Mouse (Mus musculus): Measurements from ENCODE around the gene Rxfp4. TPM values are rescaled to one million over a fixed set of nuclear protein-coding genes. Genes with fewer than 3 reads are reported as not detected.

The Rxfp4 gene
- polyA plus RNA-seq, 1 experiment from 2014 or later = not detected

DNA sequence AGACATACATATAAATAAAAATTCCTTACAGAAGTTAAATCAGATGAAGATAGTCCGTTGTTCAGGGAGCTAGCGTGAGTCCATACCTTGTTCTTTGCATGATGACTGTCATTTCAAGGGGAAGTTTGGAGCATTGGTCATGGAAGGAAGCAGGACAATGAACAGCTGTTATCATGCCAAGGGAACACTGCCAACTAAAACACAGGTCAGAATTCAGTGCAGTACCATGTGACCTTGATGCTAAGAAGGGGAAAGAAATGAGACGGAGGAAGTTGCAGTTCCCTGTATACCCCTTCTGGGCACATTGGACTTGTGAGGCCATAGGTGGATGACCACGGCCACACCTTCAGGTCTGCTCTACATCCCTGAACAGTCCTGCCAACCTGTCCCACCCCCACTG is 1.7 kb upstream of the Rxfp4 start:
- Histone ChIP-seq H3K4me3 (ENCODE audit: low read depth, low read length) (no peak overlapping the region), H3K4me1 (replicated peaks; ENCODE audit: control insufficient read depth, insufficient read depth, low read length) (no peaks in the 10 kb centered on the region), H3K27me3 (replicated peaks; ENCODE audit: control insufficient read depth, insufficient read depth, low read length) (no peaks in the 10 kb centered on the region), H3K4me2 (replicated peaks; ENCODE audit: low read depth) (no peak overlapping the region), H3K27ac (ENCODE audit: low read depth, low read length) (no peak overlapping the region), H3K9me3 (ENCODE audit: control insufficient read depth) (no peaks in the 10 kb centered on the region), H3K36me3 (ENCODE audit: control insufficient read depth, insufficient read depth) (no peaks in the 10 kb centered on the region), H3K9ac (ENCODE audit: low read depth, low read length) (no peak overlapping the region)
- ATAC-seq = no peak
- WGBS = 69% methylated on average over 4 of the region's 4 CpGs
- no peak for TF ChIP-seq CTCF (IDR thresholded peaks at IDR 0.05; ENCODE audit: low read depth)

- TF ChIP-seq CTCF (IDR thresholded peaks at IDR 0.05; ENCODE audit: low read depth) = no peak
- Histone ChIP-seq H3K27me3 (replicated peaks; ENCODE audit: control insufficient read depth, insufficient read depth, low read length) (no peaks in the 10 kb centered on the region), H3K27ac (ENCODE audit: low read depth, low read length) (no peak overlapping the region), H3K4me2 (replicated peaks; ENCODE audit: low read depth) (no peak overlapping the region), H3K9ac (ENCODE audit: low read depth, low read length) (no peak overlapping the region), H3K36me3 (ENCODE audit: control insufficient read depth, insufficient read depth) (no peaks in the 10 kb centered on the region), H3K4me3 (ENCODE audit: low read depth, low read length) (no peak overlapping the region), H3K9me3 (ENCODE audit: control insufficient read depth) (no peaks in the 10 kb centered on the region), H3K4me1 (replicated peaks; ENCODE audit: control insufficient read depth, insufficient read depth, low read length) (no peaks in the 10 kb centered on the region)
- WGBS = 59% methylated on average over 6 of the region's 6 CpGs
- no peak for ATAC-seq
Measured at GRCm38 (mm10) chr3:88653516-88654370, 801 bp upstream of the Rxfp4 start.

- no peak for ATAC-seq
- Histone ChIP-seq H3K9ac (ENCODE audit: low read depth, low read length) (no peak overlapping the region), H3K4me3 (ENCODE audit: low read depth, low read length) (no peak overlapping the region), H3K27me3 (replicated peaks; ENCODE audit: control insufficient read depth, insufficient read depth, low read length) (no peaks in the 10 kb centered on the region), H3K9me3 (ENCODE audit: control insufficient read depth) (no peaks in the 10 kb centered on the region), H3K4me2 (replicated peaks; ENCODE audit: low read depth) (no peak overlapping the region), H3K27ac (ENCODE audit: low read depth, low read length) (no peak overlapping the region), H3K4me1 (replicated peaks; ENCODE audit: control insufficient read depth, insufficient read depth, low read length) (no peaks in the 10 kb centered on the region), H3K36me3 (ENCODE audit: control insufficient read depth, insufficient read depth) (peaks cover 16% of the 10 kb centered on the region)
- TF ChIP-seq CTCF (IDR thresholded peaks at IDR 0.05; ENCODE audit: low read depth) = no peak
- 65% methylated on average over 18 of the region's 18 CpGs for WGBS
Measured at GRCm38 (mm10) chr3:88651669-88652618, 998 bp downstream of the Rxfp4 start.

- no peak overlapping the region for H3K4me2 ChIP-seq (replicated peaks; ENCODE audit: low read depth)
- H3K4me1 ChIP-seq (replicated peaks; ENCODE audit: control insufficient read depth, insufficient read depth, low read length) = no peaks in the 10 kb centered on the region
- no peaks in the 10 kb centered on the region for H3K27me3 ChIP-seq (replicated peaks; ENCODE audit: control insufficient read depth, insufficient read depth, low read length)
- peaks cover 26% of the 10 kb centered on the region for H3K36me3 ChIP-seq (ENCODE audit: control insufficient read depth, insufficient read depth)
- no peak for ATAC-seq
- H3K9me3 ChIP-seq (ENCODE audit: control insufficient read depth) = no peaks in the 10 kb centered on the region
- no peak overlapping the region for H3K9ac ChIP-seq (ENCODE audit: low read depth, low read length)
- 67% methylated on average over 13 of the region's 13 CpGs for WGBS
- no peak overlapping the region for H3K27ac ChIP-seq (ENCODE audit: low read depth, low read length)
- H3K4me3 ChIP-seq (ENCODE audit: low read depth, low read length) = no peak overlapping the region
- TF ChIP-seq CTCF (IDR thresholded peaks at IDR 0.05; ENCODE audit: low read depth) = no peak
Measured at GRCm38 (mm10) chr3:88650713-88651504, 2.0 kb downstream of the Rxfp4 start.

GRCm38 (mm10) chr3:88649967-88650366 is 3.0 kb downstream of the Rxfp4 start:
- Histone ChIP-seq H3K36me3 (ENCODE audit: control insufficient read depth, insufficient read depth) (peaks cover 27% of the 10 kb centered on the region), H3K9ac (ENCODE audit: low read depth, low read length) (no peak overlapping the region), H3K9me3 (ENCODE audit: control insufficient read depth) (no peaks in the 10 kb centered on the region), H3K27me3 (replicated peaks; ENCODE audit: control insufficient read depth, insufficient read depth, low read length) (no peaks in the 10 kb centered on the region), H3K4me1 (replicated peaks; ENCODE audit: control insufficient read depth, insufficient read depth, low read length) (no peaks in the 10 kb centered on the region), H3K27ac (ENCODE audit: low read depth, low read length) (no peak overlapping the region), H3K4me3 (ENCODE audit: low read depth, low read length) (no peak overlapping the region), H3K4me2 (replicated peaks; ENCODE audit: low read depth) (no peak overlapping the region)
- ATAC-seq = no peak
- WGBS = 95% methylated on average over 13 of the region's 13 CpGs
- TF ChIP-seq CTCF (IDR thresholded peaks at IDR 0.05; ENCODE audit: low read depth) = no peak
